Mouse (Mus musculus) heart, embryonic 15.5 days (tissue): ENCODE data around the gene Myo6. TPM values are rescaled to one million over a fixed set of nuclear protein-coding genes. Genes with fewer than 3 reads are reported as not detected.

Experiments used
- ATAC-seq: fragments of 200-750 bp; cut with Nextera tagmentation; replicated peaks from 2 replicates; pipeline ENCODE4 v1.8.0; 2017; ENCODE audit warnings: low read depth, moderate TSS enrichment; ENCODE audit not compliant: insufficient number of reproducible peaks, insufficient read depth, low FRiP score
- H3K27ac ChIP-seq: fragments of 300-500 bp; sonication (generic); 2 replicates; pipeline ENCODE4 v1.5.1; 2015; ENCODE audit warnings: mild to moderate bottlenecking, inconsistent platforms
- H3K27me3 ChIP-seq: fragments of 300-500 bp; sonication (generic); 2 replicates; pipeline ENCODE4 v1.6.1; 2015; ENCODE audit warnings: inconsistent platforms
- H3K36me3 ChIP-seq: fragments of 300-500 bp; sonication (generic); 2 replicates; pipeline ENCODE4 v1.6.1; 2015; ENCODE audit warnings: mild to moderate bottlenecking, inconsistent platforms
- H3K4me1 ChIP-seq: fragments of 300-500 bp; sonication (generic); replicated peaks from 2 replicates; pipeline ENCODE4 v1.6.1; 2015; ENCODE audit warnings: inconsistent platforms
- H3K4me2 ChIP-seq: fragments of 300-500 bp; sonication (generic); 2 replicates; pipeline ENCODE4 v1.6.1; 2015; ENCODE audit warnings: inconsistent platforms, mild to moderate bottlenecking, moderate library complexity
- H3K4me3 ChIP-seq: fragments of 300-500 bp; sonication (generic); 2 replicates; pipeline ENCODE4 v1.5.1; 2015; ENCODE audit warnings: mild to moderate bottlenecking, inconsistent platforms
- H3K9ac ChIP-seq: fragments of 300-500 bp; sonication (generic); 2 replicates; pipeline ENCODE4 v1.6.1; 2015; ENCODE audit warnings: mild to moderate bottlenecking, inconsistent platforms
- H3K9me3 ChIP-seq: fragments of 300-500 bp; sonication (generic); replicated peaks from 2 replicates; pipeline ENCODE4 v1.6.1; 2016; ENCODE audit warnings: inconsistent platforms
- WGBS: fragments of 180-500 bp; shearing (Covaris S2); methylation state at CpG from one replicate; pipeline ENCODE4 v1.1.7; 2015; ENCODE audit warnings: mixed read lengths; 5-methylcytosine and 5-hydroxymethylcytosine counted together
- polyA plus RNA-seq: library from polyadenylated mRNA; unstranded; fragments of >200 nt; fragmentation: Nextera tagmentation; extraction: Ambion mirVana; gene quantifications from 2 replicates; pipeline ENCODE4 v1.2.1, GENCODE M21; 2015

Gene Myo6
- polyA plus RNA-seq, 1 experiment from 2014 or later = 9.6 TPM

DNA sequence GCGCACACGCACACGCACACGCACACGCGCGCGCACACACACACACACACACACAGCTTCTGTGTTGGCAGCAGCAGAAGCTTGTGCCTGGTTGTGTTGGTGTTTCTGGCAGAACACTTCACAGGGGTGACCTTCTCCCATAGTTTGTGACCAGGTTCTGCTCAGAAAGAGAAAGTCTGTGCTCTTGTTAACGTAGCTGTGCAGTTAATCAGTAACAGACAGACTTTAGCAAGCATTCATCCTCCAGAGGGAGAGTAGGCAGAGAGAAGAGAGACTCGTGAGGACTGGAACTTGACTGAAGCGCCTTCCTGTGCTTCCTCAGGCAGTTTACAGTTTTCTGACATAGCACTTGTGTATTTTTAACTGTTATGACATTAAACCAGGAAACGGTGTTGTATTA lies 45.3 kb downstream of the Myo6 start:
- ATAC-seq = no peak
- Histone ChIP-seq H3K4me1 (no peaks in the 10 kb centered on the region), H3K36me3 (no peaks in the 10 kb centered on the region), H3K4me2 (no peak overlapping the region), H3K4me3 (no peak overlapping the region), H3K9ac (no peak overlapping the region), H3K9me3 (no peaks in the 10 kb centered on the region), H3K27ac (no peak overlapping the region), H3K27me3 (no peaks in the 10 kb centered on the region)
- whole genome bisulfite sequencing = 66% methylated on average over 12 of the region's 12 CpGs

DNA sequence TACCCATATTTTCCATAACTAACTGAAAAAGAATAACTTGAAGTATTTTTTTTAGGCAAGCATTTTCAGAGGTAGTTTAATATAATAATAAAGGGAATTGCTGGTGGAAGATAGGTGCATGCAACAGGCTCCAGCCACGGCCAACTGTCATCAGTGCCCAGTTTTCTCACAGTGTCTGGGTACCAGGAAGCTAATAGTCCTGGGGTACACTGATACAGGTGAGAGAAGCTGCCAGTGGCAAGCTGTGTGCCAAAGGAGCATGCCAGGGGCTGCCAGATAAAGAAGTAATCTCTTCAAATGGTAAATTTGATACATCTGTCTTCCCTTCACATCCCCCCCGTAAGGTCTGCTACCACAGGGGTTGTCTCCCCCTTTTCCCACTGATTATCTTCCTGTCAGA lies 48.6 kb downstream of the Myo6 start:
- Histone ChIP-seq H3K36me3 (no peaks in the 10 kb centered on the region), H3K27me3 (no peaks in the 10 kb centered on the region), H3K27ac (no peak overlapping the region), H3K4me3 (no peak overlapping the region), H3K9me3 (no peaks in the 10 kb centered on the region), H3K4me2 (no peak overlapping the region), H3K4me1 (peaks cover 13% of the 10 kb centered on the region), H3K9ac (no peak overlapping the region)
- no peak for ATAC-seq
- WGBS = 86% methylated on average over 2 of the region's 2 CpGs

DNA sequence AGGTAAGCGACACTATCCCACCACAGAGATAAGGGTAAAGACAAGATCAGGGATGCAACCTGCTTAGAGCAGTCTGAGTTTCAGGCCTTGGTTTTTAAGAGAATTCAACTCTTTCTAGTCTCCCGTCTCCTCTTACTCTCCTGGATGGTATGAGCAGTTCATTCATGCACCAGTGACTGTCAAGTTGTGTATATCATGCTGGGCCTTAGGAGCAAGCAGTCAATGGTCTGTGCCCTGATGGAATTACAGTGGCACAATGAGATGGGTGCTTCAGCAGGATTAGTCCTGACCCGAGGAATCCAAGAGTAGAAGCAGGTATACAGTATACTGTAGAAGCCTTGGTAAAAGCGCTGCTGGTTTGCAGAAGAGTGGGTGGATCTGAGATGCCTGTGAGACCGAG lies 50.7 kb downstream of the Myo6 start:
- Histone ChIP-seq H3K4me2 (no peak overlapping the region), H3K9me3 (no peaks in the 10 kb centered on the region), H3K4me3 (no peak overlapping the region), H3K36me3 (no peaks in the 10 kb centered on the region), H3K9ac (no peak overlapping the region), H3K4me1 (peaks cover 13% of the 10 kb centered on the region), H3K27me3 (no peaks in the 10 kb centered on the region), H3K27ac (no peak overlapping the region)
- WGBS = 80% methylated on average over 5 of the region's 5 CpGs
- no peak for ATAC-seq

DNA sequence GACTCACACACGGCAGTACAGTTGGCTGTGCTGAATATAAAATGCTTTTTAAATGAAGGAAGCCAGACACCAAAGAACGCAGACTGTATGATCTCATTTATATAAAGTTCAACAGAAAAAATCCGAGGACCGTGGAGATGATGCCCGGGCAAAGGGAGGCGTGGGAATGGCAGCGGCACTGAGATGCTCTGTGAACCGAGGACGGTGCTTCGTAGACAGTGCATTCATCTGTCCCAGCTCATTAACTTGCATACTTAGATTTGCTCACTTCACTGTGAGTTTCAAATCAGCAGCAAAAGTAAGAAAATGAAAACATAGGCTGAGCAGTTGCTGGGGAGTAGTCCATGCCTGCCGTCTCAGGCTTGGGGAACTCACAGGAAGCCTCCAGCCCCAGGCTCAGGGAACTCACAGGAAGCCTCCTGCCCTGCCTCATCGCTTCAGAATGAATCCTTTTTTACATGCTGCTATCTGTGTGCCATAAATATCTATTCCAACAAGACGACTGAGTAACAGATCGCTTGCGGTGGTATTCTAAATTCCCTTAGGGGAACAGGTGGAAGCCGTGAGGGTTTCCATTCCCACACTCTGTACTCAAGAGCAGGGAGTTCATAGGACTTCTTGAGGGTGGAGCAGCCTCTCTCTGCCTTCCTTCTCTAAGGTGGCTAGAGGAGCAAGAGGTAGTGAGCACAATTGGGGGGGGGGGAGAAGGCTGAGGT lies 52.1 kb downstream of the Myo6 start:
- Histone ChIP-seq H3K4me1 (peaks cover 13% of the 10 kb centered on the region), H3K9ac (no peak overlapping the region), H3K36me3 (no peaks in the 10 kb centered on the region), H3K4me2 (0 out of 2 replicates have a peak overlapping the region, but pooled peaks have one; percentile 2), H3K9me3 (no peaks in the 10 kb centered on the region), H3K27me3 (no peaks in the 10 kb centered on the region), H3K4me3 (no peak overlapping the region), H3K27ac (no peak overlapping the region; the same call in 1 of the 2 replicates)
- WGBS = 63% methylated on average over 16 of the region's 16 CpGs
- ATAC-seq = no peak

DNA sequence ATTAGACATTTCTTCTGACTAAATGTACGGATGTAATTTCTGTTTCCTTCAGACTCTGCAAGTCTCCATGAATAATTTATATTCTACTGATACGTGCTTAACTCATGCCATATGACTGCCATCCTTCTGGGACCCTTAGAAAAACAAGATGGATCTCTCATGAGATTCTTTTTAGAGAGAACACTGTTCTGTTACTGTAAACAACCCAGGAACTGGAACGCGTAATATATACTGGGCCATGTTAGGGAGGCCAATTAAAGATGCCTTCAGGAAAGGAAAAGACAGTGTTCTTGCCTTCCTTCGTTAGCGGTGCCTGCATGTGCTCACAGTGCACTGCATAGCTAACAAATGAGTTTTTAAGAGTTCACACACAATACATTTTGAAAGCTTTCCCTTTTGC lies 53.9 kb downstream of the Myo6 start:
- Histone ChIP-seq H3K4me2 (no peak overlapping the region), H3K4me3 (no peak overlapping the region), H3K36me3 (no peaks in the 10 kb centered on the region), H3K9me3 (no peaks in the 10 kb centered on the region), H3K4me1 (peaks cover 13% of the 10 kb centered on the region), H3K9ac (no peak overlapping the region), H3K27ac (no peak overlapping the region), H3K27me3 (no peaks in the 10 kb centered on the region)
- no peak for ATAC-seq
- 85% methylated on average over 6 of the region's 6 CpGs for WGBS

DNA sequence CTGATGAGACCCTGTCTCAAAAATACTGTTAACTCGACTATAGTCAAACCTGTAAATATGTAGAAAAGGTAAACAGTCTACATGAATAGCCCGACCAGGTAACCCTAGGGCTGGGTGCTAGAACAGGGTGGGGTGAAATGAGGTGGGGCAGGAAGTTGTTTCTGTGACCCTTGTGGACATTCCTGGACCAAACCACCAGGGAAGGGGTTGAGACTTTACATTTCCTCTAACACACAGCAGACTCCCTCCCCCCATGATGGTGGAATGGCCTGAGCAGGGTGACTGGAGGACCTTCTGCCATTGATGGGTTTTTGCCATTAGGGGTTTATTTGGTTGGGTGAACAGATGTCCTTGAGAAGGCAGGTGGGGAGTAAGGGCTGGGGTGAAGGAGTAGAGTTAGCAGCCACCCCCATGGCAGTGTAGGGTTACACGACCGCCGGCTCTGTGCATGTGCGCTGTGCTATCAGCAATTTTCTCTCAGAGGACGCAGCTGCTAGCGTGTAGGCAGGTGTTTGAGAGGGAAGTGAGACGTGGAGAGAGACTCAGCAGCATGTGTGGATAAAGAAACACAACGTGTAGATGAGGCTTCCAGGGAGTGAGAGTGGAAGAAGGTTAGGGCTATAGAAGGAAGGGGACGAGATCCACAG lies 59.3 kb downstream of the Myo6 start:
- WGBS = 72% methylated on average over 11 of the region's 11 CpGs
- ATAC-seq = no peak
- Histone ChIP-seq H3K4me2 (no peak overlapping the region), H3K4me3 (no peak overlapping the region), H3K36me3 (no peaks in the 10 kb centered on the region), H3K27ac (no peak overlapping the region), H3K9me3 (no peaks in the 10 kb centered on the region), H3K27me3 (no peaks in the 10 kb centered on the region), H3K9ac (no peak overlapping the region), H3K4me1 (no peaks in the 10 kb centered on the region)

DNA sequence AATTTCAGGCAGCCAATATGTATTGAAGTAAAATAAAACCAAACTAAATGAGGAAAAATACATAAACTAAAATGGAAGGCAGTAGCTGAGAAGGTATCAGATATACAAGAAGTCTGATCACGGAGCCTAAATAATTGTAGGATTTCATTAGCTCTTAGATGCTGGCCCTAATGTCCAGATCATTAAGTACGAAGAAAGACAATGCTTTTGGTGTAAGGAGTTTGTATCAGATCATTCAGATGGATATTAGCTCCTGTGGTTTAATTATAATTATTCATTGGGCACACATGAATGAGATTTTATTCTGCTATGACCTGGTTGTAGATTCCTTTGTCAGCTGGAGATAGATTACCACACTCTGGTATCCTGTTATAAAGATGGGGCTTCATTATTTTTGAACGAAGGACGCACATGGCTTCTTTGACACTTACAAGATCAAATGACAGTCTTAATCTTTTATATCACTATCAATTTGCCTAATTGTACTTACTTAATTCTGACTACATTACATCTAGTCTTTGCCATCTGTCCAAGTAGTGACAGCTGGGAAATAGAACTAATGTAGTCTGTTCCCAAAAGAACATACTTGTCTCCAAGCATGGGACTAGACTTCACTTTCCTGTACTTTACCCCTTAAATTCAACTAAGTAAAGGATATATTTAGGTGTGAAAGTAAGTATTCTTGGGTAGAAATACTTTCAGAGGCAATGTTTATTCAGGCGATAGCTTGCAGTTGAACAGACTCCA lies 61.9 kb downstream of the Myo6 start:
- Histone ChIP-seq H3K36me3 (no peaks in the 10 kb centered on the region), H3K4me3 (no peak overlapping the region), H3K4me1 (no peaks in the 10 kb centered on the region), H3K9ac (no peak overlapping the region), H3K4me2 (no peak overlapping the region), H3K9me3 (no peaks in the 10 kb centered on the region), H3K27ac (no peak overlapping the region), H3K27me3 (no peaks in the 10 kb centered on the region)
- no peak for ATAC-seq
- 84% methylated on average over 5 of the region's 5 CpGs for WGBS

DNA sequence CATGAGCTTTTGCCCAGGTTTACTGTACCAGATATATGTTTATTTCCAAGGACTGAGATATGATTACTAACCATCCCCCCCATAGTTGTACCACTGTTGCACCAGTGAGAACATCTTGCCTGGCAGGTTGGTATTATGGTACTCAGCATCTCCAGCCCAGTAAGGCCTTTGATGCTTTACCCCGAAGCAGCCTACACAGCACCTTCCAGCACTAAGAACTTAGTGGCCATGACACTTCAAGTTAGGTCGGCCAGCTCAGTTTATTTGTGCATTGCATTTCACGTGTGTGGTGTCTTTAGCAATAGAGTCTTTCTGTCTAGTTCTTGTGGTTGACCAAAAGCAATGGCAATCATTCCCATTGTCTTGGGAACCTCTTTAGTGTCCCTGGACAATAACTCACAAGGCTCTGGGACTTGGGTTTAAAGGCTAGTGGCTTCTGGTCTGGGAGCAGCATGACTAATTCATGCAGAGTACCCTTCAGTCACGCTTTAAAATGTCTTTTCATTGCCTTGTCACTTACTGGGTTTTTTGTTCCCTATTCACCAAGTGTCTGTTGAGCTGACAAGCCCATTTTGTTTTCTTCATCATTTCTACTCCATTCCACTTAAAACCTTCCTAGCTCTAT lies 69.1 kb downstream of the Myo6 start:
- Histone ChIP-seq H3K27ac (no peak overlapping the region), H3K4me1 (no peaks in the 10 kb centered on the region), H3K36me3 (no peaks in the 10 kb centered on the region), H3K27me3 (no peaks in the 10 kb centered on the region), H3K4me2 (no peak overlapping the region), H3K4me3 (no peak overlapping the region), H3K9ac (no peak overlapping the region), H3K9me3 (no peaks in the 10 kb centered on the region)
- no peak for ATAC-seq
- WGBS = 86% methylated on average over 4 of the region's 4 CpGs

DNA sequence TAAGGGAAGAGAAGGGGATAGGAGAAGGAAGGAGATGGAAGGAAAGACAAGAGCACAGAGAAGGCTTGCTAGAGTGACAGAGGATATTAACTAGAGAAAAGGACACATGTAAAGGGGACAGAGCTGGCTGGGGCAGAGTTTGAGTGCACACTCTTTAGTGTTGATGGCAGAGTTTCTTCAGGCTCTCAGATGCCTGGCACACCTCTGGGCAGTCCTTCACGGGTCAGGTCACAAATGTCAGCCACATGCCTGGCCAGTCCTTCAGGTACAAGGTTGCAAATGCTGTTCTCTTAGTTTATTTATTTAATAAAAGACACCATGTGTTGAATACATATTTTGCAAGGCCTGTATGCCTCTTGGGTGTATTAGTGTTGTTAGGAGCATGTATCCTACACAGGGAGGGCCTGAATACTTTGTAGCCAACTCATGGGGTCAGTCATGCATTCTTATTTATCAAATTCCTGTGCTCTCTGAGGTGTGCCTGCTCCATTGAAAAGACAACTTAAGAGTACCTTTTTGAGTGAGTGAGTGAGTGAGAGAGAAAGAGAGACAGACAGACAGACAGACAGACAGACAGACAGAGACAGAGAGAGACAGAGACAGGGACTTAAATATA lies 72.5 kb downstream of the Myo6 start:
- Histone ChIP-seq H3K4me3 (no peak overlapping the region), H3K9me3 (no peaks in the 10 kb centered on the region; the same call in 1 of the 2 replicates), H3K36me3 (0 out of 2 replicates have a peak, but pooled peaks cover 4% of the 10 kb centered on the region), H3K27ac (no peak overlapping the region), H3K9ac (no peak overlapping the region), H3K4me2 (no peak overlapping the region), H3K27me3 (no peaks in the 10 kb centered on the region), H3K4me1 (no peaks in the 10 kb centered on the region)
- ATAC-seq = no peak
- 77% methylated on average over 1 of the region's 1 CpGs for WGBS

DNA sequence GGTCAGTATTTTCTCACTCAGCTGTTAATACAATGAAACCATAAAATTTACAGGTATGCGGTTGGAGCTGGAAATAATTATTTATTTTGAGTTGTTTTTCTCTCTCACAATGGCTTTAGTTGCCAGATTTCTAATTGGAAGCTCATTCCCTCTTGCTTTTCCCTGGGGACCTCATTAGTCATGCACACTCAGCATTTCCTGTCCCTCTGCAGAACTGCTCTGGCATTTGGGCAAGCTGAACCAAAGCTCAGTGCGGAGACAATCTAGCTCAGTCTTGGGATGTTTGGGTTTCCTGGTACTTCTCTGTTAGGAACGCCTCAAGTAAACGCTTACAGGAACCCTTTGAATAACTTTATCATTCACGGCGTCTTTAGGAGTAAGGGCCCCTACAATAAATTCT lies 76.9 kb downstream of the Myo6 start:
- Histone ChIP-seq H3K27me3 (no peaks in the 10 kb centered on the region), H3K4me1 (no peaks in the 10 kb centered on the region), H3K9me3 (no peaks in the 10 kb centered on the region; the same call in 1 of the 2 replicates), H3K4me2 (no peak overlapping the region), H3K27ac (no peak overlapping the region), H3K36me3 (0 out of 2 replicates have a peak, but pooled peaks cover 4% of the 10 kb centered on the region), H3K4me3 (no peak overlapping the region), H3K9ac (no peak overlapping the region)
- ATAC-seq = no peak
- WGBS = 69% methylated on average over 6 of the region's 6 CpGs

DNA sequence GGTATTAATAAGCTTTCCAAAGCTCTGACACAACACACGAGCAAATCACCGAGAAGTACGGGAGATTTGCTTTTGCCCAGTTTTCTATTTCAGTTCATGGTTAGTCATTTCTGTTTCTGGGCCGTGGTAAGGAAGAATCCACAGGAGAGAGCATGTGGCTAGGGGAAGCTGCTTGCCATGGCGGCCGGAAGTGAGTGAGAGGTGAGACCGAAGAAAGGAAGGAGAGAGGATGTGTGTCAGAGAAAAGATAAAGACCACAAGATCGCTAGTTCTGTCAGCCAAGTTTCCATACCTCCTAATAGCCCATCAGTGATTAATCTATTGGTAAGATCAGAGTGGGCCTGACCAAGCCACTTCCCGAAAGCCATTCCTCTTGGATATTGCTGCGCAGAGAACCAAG lies 87.3 kb downstream of the Myo6 start:
- Histone ChIP-seq H3K4me1 (no peaks in the 10 kb centered on the region), H3K9me3 (no peaks in the 10 kb centered on the region), H3K27me3 (no peaks in the 10 kb centered on the region), H3K4me2 (no peak overlapping the region), H3K27ac (no peak overlapping the region), H3K36me3 (peaks cover 3% of the 10 kb centered on the region; the same call in 1 of the 2 replicates), H3K9ac (no peak overlapping the region), H3K4me3 (no peak overlapping the region)
- no peak for ATAC-seq
- WGBS = 66% methylated on average over 10 of the region's 10 CpGs
